Mouse (Mus musculus) left cerebral cortex, postnatal 4 days (tissue): ENCODE measurements at regions not wholly inside any gene's neighbourhood (a gene's known extent, or its start where the extent isn't known, plus 50 kb on each side); places are given as distances from the start of the nearest gene placed in this dataset.

Source experiments
- DNase-seq: peaks from one replicate; pipeline ENCODE4 v3.0.0-alpha.2; 2022
- intact Hi-C: fragments of 180-260 bp; cut with DNase I; formaldehyde crosslinking; loops from one replicate; pipeline ENCODE4 v1.15.1; 2025

DNA sequence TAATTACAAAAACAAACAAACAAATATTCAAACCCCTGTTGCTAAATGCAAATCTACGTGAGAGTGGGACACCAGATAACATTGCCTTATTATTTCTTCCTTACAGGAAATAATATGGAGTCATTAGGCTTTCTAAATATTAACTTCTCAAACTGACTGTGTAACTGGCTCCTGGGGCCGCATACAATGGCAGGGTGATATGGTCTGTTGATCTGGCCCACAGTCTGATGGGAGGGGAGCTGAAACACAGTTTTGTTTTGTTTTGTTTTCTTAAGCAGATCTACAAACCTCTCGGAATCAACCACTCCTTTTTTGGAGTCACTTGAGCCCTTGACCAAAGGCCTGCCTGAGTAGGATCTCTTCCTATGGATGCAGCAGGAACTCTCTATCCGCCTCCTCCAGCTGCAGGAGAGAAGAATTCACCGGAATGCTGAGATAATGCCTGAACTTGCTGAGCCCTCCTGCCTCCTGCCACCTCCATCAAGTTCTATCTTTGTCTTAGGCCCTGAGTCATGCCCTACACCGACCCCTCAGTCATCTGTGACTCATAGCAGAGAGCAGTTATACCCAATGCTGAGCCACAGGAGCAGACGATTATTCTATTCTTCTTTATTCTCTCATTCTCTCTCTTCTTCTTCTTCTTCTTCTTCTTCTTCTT is 534.5 kb upstream of the Btbd3 start:
- intact Hi-C loops = no loop called here
- DNase-seq = no peak

DNA sequence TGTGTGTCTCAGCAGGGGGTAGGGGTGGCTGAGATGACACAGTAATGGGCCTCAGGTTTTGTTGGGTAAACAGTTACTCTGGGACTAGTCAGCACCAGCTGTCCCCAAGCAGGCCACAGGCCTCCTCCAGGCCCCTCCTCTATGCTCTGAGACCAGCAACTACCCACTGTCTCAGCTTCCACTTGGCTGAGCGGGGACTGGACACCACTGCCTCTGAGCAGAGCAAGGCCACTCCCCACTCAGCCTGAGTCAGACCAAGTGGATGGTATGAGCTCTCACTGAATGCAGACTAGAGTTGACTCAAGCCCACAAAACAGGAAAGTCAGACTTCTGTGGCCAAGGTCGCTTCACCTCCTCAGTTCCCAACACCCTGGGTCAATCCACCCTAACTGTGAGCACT is 540.5 kb upstream of the Btbd3 start:
- intact Hi-C loops = no loop called here
- DNase-seq = no peak

DNA sequence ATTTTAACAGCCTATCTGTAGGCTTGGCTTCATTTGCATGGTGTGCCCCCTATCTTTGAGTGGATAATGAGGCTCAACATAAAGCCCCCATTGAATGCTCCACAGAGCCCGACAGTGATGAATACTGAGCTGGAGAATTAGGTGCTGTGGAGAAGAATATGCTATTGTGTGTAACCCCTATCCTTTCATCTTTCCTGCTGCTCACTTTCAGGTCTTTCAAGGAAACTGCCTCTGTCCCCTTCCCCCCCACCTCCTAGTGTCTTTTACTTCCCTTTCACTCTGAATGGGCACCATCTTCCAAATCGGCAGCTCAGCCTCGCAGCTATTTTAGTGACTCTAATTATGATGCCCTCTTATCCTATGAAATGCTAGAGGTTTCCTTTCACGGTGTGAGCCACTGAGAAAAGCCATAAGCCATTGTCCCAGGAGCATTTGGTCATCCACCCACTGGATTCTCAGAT is 549.8 kb upstream of the Btbd3 start:
- intact Hi-C loops = no loop called here

DNA sequence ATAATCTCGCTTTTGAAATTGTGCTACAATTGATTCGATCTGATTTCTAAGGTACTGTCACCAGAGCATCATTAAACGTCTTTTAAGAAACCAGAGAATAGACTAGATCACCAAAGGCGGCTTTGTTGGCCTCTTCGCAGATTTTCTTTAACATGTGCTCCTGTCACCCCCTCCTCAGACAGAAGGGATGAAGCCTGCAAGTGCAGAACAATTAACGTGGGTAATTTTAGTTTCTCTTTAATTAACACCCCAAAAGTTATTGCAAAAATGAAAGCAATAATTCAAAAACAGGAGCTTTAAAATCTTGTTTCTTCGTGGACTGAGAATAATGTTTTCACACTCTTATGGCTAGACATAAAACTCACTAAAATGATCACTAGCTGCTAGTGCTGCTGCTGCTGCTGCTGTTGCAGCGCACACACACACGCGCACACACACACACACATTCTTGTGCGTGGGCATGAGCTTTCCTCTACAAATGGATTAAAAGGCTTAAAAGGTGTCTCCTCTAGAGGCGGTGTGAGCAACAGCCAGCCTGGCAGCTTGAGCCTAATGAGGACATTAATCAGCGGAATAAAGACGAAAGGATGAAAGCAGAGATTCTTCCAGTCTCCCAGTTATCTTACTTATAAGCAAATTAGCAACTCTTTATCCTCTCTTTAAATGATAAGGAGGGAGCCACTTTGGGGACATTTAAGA is 550.5 kb upstream of the Btbd3 start:
- peak; percentile 34 for DNase-seq
- intact Hi-C loops = no loop called here

More for the DNA sequence above, 549.8 kb upstream of the Btbd3 start:
- DNase-seq = no peak

DNA sequence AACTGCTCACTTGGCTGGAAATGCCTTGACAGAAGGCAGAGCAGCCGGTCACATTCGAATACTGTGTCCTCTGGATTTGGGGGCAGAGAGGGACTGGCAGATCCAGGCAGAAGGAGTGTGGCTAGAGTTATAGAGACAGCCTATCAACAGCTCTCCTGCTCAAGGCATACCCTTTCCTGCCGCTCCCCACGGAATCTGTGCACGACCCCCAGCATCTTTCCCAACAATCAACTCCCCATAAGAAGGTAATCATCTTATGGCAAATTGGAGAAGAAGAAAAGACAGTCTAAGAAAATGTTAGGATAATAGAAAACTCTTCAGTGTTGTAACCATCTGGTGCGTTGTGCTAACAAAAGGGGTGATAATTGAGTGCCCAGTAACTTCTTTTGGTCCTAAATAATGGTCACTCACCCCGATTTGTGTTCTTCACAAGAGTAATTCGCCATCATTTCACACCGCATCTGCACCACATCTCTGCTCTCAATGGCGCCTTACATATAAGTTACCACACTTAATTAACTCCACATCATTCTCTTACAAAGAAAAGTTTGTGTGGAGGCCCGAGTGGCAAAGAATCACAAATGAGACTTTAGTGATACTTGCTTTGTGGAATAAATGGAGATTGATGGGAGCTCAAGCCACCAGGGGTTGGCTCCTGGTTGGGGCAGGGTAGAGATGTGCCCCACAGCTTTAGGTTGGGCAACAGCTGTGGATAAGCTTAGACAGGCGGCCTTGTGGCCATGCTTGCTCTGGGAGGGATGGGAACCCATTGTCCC is 551.2 kb upstream of the Btbd3 start:
- no peak for DNase-seq

DNA sequence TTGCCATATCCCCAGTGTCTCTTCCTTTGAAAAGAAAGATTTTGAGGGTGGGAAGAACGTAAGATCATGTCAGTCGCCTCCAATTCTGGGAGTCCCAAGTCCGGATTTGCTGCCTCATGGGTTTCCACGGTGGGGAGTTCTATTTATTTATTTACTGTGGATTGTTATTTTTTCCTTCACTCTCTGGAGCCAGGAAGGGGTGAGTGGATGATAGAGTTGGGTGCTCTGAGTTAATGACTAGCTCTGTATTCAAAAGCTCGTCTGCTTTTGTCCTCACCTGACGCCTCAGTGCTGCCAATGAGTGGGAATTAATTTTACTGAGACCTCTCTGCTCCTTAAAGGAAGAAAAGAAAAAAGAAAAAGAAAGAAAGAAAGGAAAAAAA is 551.8 kb upstream of the Btbd3 start:
- intact Hi-C loops = no loop called here
- no peak for DNase-seq

More for the DNA sequence above, 551.2 kb upstream of the Btbd3 start:
- intact Hi-C loops = no loop called here

DNA sequence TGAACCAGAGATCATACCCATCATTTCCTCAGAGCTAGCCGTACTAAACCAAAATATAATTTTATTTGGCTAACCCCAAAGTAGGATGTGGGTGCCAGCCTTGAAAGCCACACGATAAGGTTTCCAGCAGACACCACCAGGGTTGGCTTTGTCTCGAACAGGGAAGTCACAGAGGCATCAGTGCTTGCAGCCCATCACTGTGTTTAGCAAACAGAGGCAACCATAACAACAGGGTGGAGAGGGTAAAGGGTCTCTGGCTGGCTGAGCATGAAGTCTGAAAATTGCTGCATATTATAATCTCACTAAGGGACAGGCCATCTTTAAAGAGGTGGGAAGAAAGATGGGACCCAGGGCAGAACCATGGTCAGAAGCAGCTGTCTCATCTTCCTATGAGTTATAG is 552.3 kb upstream of the Btbd3 start:
- DNase-seq = no peak
- intact Hi-C loops = no loop called here

DNA sequence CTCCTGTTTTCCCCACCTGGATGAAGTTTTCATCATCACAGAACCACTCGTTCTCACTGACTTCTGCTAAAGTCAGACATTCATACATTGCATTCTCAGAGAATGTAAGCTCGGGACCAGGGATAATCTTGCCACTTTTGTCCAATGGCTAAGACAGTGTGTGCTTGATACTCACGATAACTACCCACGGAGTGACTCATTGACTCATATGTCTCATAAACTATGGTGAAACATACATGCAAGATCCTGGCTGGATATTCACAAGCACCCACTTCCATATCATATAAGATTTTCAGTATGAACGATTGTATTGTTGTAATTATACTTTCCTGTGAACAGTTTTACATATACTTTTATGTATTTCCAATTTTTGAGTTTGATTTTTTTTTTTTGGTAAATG is 560.5 kb upstream of the Btbd3 start:
- intact Hi-C loops = no loop called here
- DNase-seq = no peak

DNA sequence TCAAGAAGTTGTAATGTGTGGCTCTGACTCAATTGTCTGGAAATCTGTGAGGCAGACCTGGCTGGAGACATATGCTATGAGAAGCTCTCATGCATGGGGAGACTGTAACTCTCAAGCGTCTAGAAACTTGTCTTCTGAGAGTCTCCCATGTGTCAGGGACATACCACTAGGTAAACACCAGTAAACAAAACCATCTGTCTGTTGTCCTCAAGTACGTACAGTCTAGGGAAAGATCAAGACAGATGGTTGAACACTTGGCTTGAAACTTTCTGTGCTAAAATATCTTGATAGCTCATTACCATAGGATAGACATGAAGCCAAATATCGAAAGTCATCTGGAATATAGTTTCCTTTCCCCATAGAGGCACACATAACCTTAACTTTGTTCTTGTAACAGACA is 562.3 kb upstream of the Btbd3 start:
- intact Hi-C loops = no loop called here
- no peak for DNase-seq

DNA sequence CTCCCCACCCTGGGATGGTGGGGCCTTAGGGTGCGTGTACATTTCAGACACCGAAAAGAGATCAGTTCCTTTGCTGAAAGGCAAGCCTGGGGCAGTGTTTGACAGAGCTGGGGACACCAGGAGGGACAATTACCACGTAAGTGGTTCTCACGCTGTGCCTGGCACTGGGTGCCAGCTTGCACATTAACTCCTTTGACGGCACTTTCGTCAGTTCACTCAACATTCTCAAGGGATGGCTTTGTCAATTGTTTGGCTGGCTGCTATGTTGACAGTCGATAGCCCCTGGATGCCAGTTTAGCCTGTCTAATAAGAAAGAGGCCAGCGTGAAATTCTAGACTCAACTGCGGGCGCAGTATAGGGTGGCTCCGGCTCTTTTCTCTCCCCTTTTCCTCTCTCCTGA is 569.2 kb upstream of the Btbd3 start:
- intact Hi-C loops = no loop called here

DNA sequence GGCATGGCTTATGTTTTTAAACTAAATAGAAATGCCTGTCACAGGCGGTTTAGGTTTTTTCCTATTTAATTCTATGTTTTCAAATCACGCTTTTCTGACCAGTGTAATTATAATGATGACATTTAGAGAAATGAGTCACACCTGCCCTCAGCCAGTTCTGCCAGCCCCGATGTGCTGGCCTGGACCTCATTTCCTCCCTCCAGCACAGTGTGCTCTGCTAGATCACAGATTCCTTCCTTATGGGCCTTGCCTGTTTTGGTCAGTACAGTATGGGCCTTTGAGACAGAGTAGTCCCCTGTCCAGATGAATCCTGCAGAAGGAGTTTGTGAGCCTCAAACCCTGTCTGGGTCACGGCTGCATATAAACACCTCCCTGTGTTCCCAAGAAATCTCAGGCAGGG is 569.6 kb upstream of the Btbd3 start:
- no peak for DNase-seq
- intact Hi-C loops = no loop called here

More for the DNA sequence above, 569.2 kb upstream of the Btbd3 start:
- no peak for DNase-seq

DNA sequence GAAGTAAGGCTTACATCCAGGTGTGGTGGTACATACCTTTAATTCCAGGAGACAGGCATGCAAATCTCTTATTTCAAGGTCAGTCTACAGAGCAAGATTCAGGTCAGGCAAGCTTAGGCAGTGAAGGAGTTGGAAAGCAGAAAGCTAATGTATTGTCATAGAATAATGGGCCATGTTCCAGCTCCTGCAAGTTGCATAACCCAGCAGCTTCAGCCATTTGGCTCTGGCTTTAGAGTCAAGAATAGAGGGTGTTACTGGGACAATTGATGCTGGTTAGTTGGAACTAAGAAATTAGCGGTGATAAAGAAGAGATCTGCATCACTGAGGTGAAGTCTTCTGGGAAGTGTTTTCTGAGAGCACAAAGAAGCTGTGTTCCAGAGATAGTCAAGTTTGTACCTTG is 565.3 kb upstream of the Jag1 start:
- intact Hi-C loops = no loop called here

DNA sequence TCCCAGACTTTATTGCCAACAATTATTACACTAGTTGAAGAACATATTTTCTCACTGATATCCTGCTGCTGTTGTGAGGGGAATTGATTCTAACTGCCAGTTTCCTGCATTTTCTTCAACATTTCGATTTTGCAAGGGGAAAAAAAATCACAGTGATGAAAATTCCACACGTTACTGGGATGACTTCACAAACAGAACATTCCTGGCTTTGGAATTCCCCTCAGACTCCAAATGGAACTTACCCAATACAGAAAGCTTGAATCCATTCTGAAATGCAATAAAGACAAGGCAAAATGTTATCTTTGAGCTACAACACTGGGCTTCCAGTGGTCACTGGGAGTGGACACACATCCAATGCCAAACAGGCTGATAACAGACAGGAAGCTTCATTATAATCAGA is 546.7 kb upstream of the Jag1 start:
- intact Hi-C loops = no loop called here
- no peak for DNase-seq

More for the DNA sequence above, 565.3 kb upstream of the Jag1 start:
- DNase-seq = no peak

DNA sequence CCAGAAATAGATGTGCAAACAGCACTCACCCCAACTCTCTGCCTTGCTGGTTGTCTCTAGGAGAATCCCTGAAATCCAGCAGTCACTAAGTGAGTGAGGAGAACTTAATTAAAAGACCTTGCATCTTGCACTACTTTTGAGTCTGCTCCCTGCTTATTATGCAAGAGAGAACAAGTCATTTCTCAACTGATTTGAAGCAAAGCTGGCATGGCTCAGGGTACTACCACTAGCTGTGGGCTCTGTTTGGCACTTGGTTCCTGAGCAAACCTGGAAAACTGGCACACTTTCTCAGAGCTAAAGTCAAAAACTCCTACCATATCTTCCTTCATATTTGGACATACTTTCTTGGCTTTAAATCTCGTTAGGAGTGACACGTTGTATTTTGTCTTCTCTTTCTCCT is 545.8 kb upstream of the Jag1 start:
- no peak for DNase-seq
- intact Hi-C loops = no loop called here

DNA sequence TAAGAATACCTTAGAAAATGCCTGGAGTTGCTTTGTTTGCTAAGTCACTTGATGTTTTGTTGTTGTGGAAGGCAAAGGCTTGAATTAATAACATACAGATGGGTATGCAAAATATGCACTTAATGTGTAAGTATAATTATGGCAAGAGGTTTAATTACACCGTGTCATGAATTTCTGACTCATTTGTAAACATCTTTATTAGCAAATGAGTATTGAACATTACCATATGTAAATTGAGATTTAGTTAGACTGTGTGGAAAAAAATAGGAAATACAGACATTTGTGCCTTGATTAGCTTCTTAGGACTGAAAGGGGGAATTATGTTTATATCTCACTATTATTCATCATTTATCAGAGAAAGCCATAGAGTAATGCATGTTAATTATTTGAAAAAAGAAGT is 544.0 kb upstream of the Jag1 start:
- no peak for DNase-seq
- intact Hi-C loops = no loop called here

DNA sequence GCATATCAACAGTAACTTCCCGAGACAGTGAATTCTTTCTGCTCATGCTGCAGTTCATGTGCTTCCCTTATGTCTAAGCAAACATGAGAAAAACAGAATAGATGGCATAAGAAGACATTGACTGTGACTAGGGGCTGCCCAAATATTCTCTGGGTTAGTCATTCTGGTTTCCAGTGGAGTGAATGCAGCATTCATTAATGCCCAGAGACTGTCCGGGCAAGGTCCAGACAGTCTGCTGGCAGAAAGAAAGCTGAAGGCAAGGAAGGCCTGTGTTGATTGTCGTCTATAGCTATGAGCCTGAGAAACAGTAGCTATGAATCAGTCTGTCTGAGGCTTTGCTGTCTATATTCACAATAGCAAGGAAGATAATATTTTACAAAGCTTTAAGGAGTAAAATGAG is 537.9 kb upstream of the Jag1 start:
- no peak for DNase-seq
- intact Hi-C loops = no loop called here

DNA sequence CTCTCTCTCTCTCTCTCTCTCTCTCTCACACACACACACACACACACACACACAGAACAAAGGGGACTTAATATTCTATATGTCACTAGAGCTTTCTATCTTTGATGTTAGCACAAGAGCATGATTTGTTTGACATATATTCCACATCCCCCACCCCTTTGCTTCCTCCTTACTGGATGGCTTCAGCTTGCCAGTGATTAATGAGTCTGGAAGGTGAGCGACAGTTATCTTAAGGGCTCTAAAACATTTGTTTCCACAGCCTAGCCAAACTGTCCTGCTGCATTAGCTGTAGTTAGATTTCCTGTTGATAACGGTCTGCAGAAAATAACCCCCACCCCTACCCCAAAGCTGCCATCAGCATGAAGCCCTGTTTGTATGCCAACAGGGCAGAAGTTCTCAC is 527.7 kb upstream of the Jag1 start:
- DNase-seq = no peak
- intact Hi-C loops = no loop called here

DNA sequence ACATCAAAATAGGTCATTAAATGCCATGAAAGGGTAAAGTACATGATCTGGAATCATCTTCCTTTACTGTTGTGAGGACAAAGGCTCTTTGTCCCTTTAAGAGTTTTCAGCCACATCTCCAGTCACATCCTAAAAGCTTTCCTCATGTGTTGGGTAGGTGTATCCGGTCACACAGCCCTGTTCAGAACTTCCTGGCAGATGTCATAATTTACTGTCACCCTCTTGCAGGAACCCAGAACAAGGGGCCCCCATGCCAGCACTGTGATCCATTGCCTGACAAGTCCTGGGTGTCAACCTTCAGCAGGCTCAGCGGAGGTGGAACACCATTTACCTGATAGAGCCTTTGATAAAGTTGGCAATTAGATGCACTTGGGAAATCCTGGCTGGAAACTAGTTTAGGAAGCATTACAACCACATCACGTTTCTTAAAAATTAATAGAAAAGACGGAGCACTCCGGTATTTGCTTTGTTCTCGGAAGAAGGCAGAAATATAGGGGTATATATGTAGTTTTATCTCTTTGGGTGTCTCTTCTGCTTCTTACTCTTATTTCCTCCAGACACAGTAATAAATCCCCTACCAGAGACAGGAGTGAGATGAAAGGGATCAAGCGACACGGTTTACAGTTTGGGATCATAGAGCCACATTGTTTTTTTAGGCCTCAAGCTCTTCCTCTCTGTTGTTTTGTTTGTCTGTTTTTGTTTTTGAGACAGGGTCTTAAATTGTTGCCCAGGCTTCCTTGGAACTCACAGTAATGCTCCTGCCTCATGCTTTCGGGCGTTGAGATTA is 527.0 kb upstream of the Jag1 start:
- DNase-seq = no peak
- intact Hi-C loops = no loop called here

DNA sequence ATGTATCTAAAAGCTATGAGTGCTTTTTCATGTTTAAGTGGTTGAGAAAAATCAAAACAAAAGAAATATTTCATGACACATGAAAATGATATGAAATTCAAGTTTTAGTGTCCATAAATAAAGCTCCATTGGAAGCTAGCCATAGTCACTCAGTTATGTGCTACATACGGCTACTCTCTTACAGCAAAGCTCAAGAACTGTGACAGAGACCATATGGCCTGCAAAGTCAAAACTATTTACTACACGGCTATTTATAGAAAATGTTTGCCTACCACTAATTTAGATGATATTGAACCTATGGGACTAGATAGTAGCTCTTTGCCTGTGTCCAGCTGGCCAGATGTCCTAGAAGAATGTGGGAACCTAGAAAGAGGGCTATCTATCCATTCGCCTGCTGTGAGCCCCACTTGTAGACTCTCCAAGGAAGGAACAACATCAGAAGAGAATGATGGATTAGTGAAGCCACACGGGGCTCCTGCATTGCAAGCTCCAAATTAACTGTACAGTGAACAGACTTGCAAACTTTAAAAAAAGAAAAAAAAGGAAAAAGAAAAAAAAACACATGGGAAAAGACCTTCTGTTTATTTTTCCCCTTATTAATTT is 518.7 kb upstream of the Jag1 start:
- DNase-seq = no peak
- intact Hi-C loops = no loop called here

DNA sequence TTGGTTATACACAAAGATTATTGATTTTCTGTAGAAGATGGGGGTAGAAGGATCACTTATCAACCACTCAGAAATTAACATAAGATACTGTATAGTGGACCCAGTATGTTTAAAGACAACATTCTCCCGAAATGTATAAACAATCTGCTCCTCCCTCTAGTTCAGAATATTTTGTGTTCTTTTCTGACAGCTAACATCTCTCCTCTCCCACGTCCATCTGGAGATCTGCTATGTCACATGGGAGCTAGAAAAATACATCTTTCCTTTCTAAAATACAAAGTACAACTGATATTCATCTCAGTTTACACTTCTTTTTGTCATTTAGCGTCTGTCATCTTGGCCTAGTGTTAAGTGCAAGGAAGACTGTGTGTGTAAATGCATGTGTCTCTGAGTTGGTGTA is 500.2 kb upstream of the Jag1 start:
- intact Hi-C loops = no loop called here
- DNase-seq = no peak

DNA sequence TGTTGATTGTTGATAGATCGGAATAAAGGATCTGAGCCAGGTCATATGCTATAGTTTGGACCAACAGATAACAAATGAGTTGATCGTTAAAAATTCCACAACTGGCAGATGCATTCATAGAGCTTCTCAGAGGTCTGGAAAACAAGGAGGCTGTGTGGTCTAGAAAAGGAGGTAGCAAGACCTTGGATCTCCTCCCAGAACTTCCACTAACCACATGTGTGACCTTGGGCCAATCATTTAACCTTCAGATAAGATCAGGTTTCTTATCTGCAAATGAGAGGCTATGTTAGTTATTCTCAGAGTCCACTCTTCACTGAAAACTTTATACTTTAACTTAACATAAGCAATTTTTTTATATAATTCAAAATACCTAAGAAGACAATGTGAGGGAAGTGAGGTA is 497.3 kb upstream of the Jag1 start:
- no peak for DNase-seq
- intact Hi-C loops = no loop called here
